ENCODE assay signal across 17 mouse cellular contexts in genomic region chr5:111113694-111114375, GRCm38 (mm10).
DNase-seq lines count a peak whose midpoint lies in the region; ATAC-seq and TF ChIP-seq lines count a peak whose summit lies in the region.
"Had no signal": no experiment of that assay in that cellular context is flagged by ENCODE, and none has a peak within 500 bp of the region (broad histone marks: within the 10 kb centered on the region; RNA-seq: fewer than 3 reads in every experiment).

No protein-coding gene starts in this region.

- H3K9me3 ChIP-seq in embryonic facial prominence, embryonic 14.5 days (ENCODE audit: control insufficient read depth, low read length), result no peaks in the 10 kb centered on the region
- no peaks in the 10 kb centered on the region for H3K9me3 ChIP-seq in kidney, postnatal 0 days (replicated peaks; ENCODE audit: low read length)
- no peaks in the 10 kb centered on the region for H3K9me3 ChIP-seq in stomach, embryonic 14.5 days (ENCODE audit: control insufficient read depth, low read depth, low read length)
- H3K9me3 ChIP-seq in forebrain, embryonic 12.5 days, result no peaks in the 10 kb centered on the region
- H3K9me3 ChIP-seq: embryonic facial prominence, embryonic 13.5 days; heart, embryonic 15.5 days; hindbrain, embryonic 15.5 days; limb, embryonic 13.5 days had no signal

- H3K4me2 ChIP-seq in embryonic facial prominence, embryonic 14.5 days (ENCODE audit: low read depth, low read length), result no peak overlapping the region
- H3K4me2 ChIP-seq in kidney, postnatal 0 days (ENCODE audit: low read length), result no peak overlapping the region
- H3K4me2 ChIP-seq in stomach, embryonic 14.5 days (replicated peaks; ENCODE audit: low read depth, low read length), result no peak overlapping the region
- no peak overlapping the region for H3K4me2 ChIP-seq in forebrain, embryonic 12.5 days
- H3K4me2 ChIP-seq: embryonic facial prominence, embryonic 13.5 days; heart, embryonic 15.5 days; hindbrain, embryonic 15.5 days; limb, embryonic 13.5 days had no signal

- 0 out of 2 replicates have a peak, but pooled peaks have one; percentile 13 for ATAC-seq in embryonic facial prominence, embryonic 14.5 days (ENCODE audit: low read depth)
- peak; percentile 86 for ATAC-seq in kidney, postnatal 0 days (replicated peaks; ENCODE audit: low FRiP score, low read depth)
- ATAC-seq in stomach, embryonic 14.5 days (ENCODE audit: insufficient number of reproducible peaks, insufficient read depth, low FRiP score, low read depth), result 0 out of 2 replicates have a peak, but pooled peaks have one; percentile 77
- no peak for ATAC-seq in forebrain, embryonic 12.5 days (ENCODE audit: low FRiP score)
- ATAC-seq: forebrain, postnatal 0 days had no signal

- H3K36me3 ChIP-seq in heart, adult 2 months (ENCODE audit: control insufficient read depth, insufficient read depth, low read length), result peaks cover 3% of the 10 kb centered on the region
- H3K36me3 ChIP-seq in embryonic facial prominence, embryonic 14.5 days (ENCODE audit: control insufficient read depth, insufficient read depth, low read length), result no peaks in the 10 kb centered on the region
- no peaks in the 10 kb centered on the region for H3K36me3 ChIP-seq in kidney, postnatal 0 days (ENCODE audit: insufficient read depth, low read length)
- H3K36me3 ChIP-seq in stomach, embryonic 14.5 days (ENCODE audit: control insufficient read depth, insufficient read depth, low read length), result no peaks in the 10 kb centered on the region
- no peaks in the 10 kb centered on the region for H3K36me3 ChIP-seq in forebrain, embryonic 12.5 days (replicated peaks)
- H3K36me3 ChIP-seq: heart, embryonic 15.5 days; hindbrain, embryonic 15.5 days had no signal

- no peak overlapping the region for H3K9ac ChIP-seq in heart, adult 2 months (ENCODE audit: low read depth, low read length)
- no peak overlapping the region for H3K9ac ChIP-seq in embryonic facial prominence, embryonic 14.5 days (ENCODE audit: low read depth, low read length)
- H3K9ac ChIP-seq in kidney, postnatal 0 days (ENCODE audit: low read depth, low read length), result no peak overlapping the region
- no peak overlapping the region for H3K9ac ChIP-seq in stomach, embryonic 14.5 days (replicated peaks; ENCODE audit: low read depth, low read length)
- H3K9ac ChIP-seq in forebrain, embryonic 12.5 days, result no peak overlapping the region
- H3K9ac ChIP-seq: embryonic facial prominence, embryonic 13.5 days; forebrain, postnatal 0 days; heart, embryonic 15.5 days; hindbrain, embryonic 15.5 days; limb, embryonic 13.5 days had no signal

- DNase-seq in heart, adult 2 months, result no peak
- no peak for DNase-seq in heart, postnatal 10 days
- no peak for DNase-seq in embryonic facial prominence, embryonic 14.5 days (ENCODE audit: low spot score)
- DNase-seq in kidney, postnatal 0 days (ENCODE audit: low spot score), result no peak
- DNase-seq in thymus, postnatal 10 days (ENCODE audit: low spot score in 2 of 2), result no peak
- no peak for DNase-seq in right cerebral cortex, adult 18-20 months
- DNase-seq: cerebellum, postnatal 10 days; forebrain, postnatal 0 days; layer of hippocampus, adult 9-11 months; lung, adult 18-20 months; thymus, adult 18-20 months had no signal

- peaks cover 20% of the 10 kb centered on the region for H3K4me1 ChIP-seq in heart, adult 2 months (ENCODE audit: control insufficient read depth, insufficient read depth, low read length)
- peaks cover 20% of the 10 kb centered on the region for H3K4me1 ChIP-seq in embryonic facial prominence, embryonic 14.5 days (ENCODE audit: control insufficient read depth, insufficient read depth, low read length)
- peaks cover 27% of the 10 kb centered on the region; the same call in 1 of the 2 replicates for H3K4me1 ChIP-seq in kidney, postnatal 0 days (replicated peaks; ENCODE audit: insufficient read depth, low read length)
- H3K4me1 ChIP-seq in stomach, embryonic 14.5 days (ENCODE audit: control insufficient read depth, insufficient read depth, low read length), result peaks cover 11% of the 10 kb centered on the region; the same call in 1 of the 2 replicates
- H3K4me1 ChIP-seq in forebrain, embryonic 12.5 days, result peaks cover 13% of the 10 kb centered on the region; the same call in 1 of the 2 replicates

- TF ChIP-seq POLR2A in heart, adult 2 months (IDR thresholded peaks at IDR 0.05; ENCODE audit: insufficient read depth, low read depth, low read length), result no peak

- H3K4me3 ChIP-seq in heart, adult 2 months, result no peak overlapping the region
- H3K4me3 ChIP-seq in embryonic facial prominence, embryonic 14.5 days (ENCODE audit: low read depth, low read length), result no peak overlapping the region
- H3K4me3 ChIP-seq in kidney, postnatal 0 days (replicated peaks; ENCODE audit: low read depth, low read length), result no peak overlapping the region
- H3K4me3 ChIP-seq in stomach, embryonic 14.5 days (ENCODE audit: low read depth, low read length), result no peak overlapping the region
- H3K4me3 ChIP-seq in forebrain, embryonic 12.5 days (replicated peaks), result no peak overlapping the region
- H3K4me3 ChIP-seq: embryonic facial prominence, embryonic 13.5 days; heart, embryonic 15.5 days; hindbrain, embryonic 15.5 days; limb, embryonic 13.5 days had no signal

- 58% methylated on average over 8 of the region's 8 CpGs for WGBS in heart, adult 2 months
- WGBS in embryonic facial prominence, embryonic 14.5 days, result 67% methylated on average over 8 of the region's 8 CpGs
- 40% methylated on average over 8 of the region's 8 CpGs for WGBS in kidney, postnatal 0 days
- 47% methylated on average over 8 of the region's 8 CpGs for WGBS in stomach, embryonic 14.5 days
- 92% methylated on average over 8 of the region's 8 CpGs for WGBS in forebrain, embryonic 12.5 days

- no peak for TF ChIP-seq EP300 in heart, adult 2 months (IDR thresholded peaks at IDR 0.05; ENCODE audit: insufficient read depth, low read depth, low read length)

- no peaks in the 10 kb centered on the region for H3K27me3 ChIP-seq in heart, adult 2 months (ENCODE audit: control insufficient read depth, insufficient read depth, low read length)
- no peaks in the 10 kb centered on the region for H3K27me3 ChIP-seq in embryonic facial prominence, embryonic 14.5 days (replicated peaks; ENCODE audit: control insufficient read depth, insufficient read depth, low read length)
- no peaks in the 10 kb centered on the region for H3K27me3 ChIP-seq in kidney, postnatal 0 days (ENCODE audit: insufficient read depth, low read length)
- H3K27me3 ChIP-seq in stomach, embryonic 14.5 days (ENCODE audit: control insufficient read depth, insufficient read depth, low read length), result no peaks in the 10 kb centered on the region
- H3K27me3 ChIP-seq in forebrain, embryonic 12.5 days, result no peaks in the 10 kb centered on the region
- H3K27me3 ChIP-seq: embryonic facial prominence, embryonic 13.5 days; hindbrain, embryonic 15.5 days had no signal

- intact Hi-C loops in heart, adult 2 months (cut with DNase I), result loop anchor here (2.0 to 5.0 kb wide), 2 partner anchors 63 to 153 kb away; no protein-coding TSS in a partner anchor
- intact Hi-C loops in heart, postnatal 10 days (cut with DNase I), result no loop called here

- peak overlapping the region; percentile 31 for H3K27ac ChIP-seq in heart, adult 2 months
- no peak overlapping the region for H3K27ac ChIP-seq in embryonic facial prominence, embryonic 14.5 days (replicated peaks; ENCODE audit: low read depth, low read length)
- peak overlapping the region; percentile 6; the same call in 1 of the 2 replicates for H3K27ac ChIP-seq in kidney, postnatal 0 days
- no peak overlapping the region for H3K27ac ChIP-seq in stomach, embryonic 14.5 days (ENCODE audit: low read length)
- H3K27ac ChIP-seq in forebrain, embryonic 12.5 days, result no peak overlapping the region
- H3K27ac ChIP-seq: embryonic facial prominence, embryonic 13.5 days; heart, embryonic 15.5 days; hindbrain, embryonic 15.5 days had no signal

- H3K79me2 ChIP-seq in heart, adult 2 months (replicated peaks; ENCODE audit: control insufficient read depth, insufficient read depth, low read length), result no peaks in the 10 kb centered on the region; the same call in 1 of the 2 replicates

- TF ChIP-seq CTCF in heart, adult 2 months (IDR thresholded peaks at IDR 0.05), result no peak
- TF ChIP-seq CTCF in kidney, postnatal 0 days (IDR thresholded peaks at IDR 0.05; ENCODE audit: low read depth), result no peak

Comparison
In these comparisons a context has a peak if more than half of its experiments do, and no peak if none do; other contexts are left out.
1. H3K27ac ChIP-seq: peak in heart, adult 2 months (single experiment) and kidney, postnatal 0 days (single experiment); none in embryonic facial prominence, embryonic 14.5 days (single experiment), stomach, embryonic 14.5 days (single experiment) and forebrain, embryonic 12.5 days (single experiment).